Mouse (Mus musculus) cerebellum, postnatal 4 days (tissue): ENCODE data around the gene OR5BS1P.
"Not testable (repeated sequence)": the region's sequence is repeated elsewhere in the genome, so short reads cannot be mapped to it uniquely, and the experiment has no call there.

Experiments used
- DNase-seq, 2 experiments: peaks; one replicate each; pipeline ENCODE4 v3.0.0; 2022; ENCODE audit warnings: low spot score in 2 of 2, mixed read lengths in 1 of 2

Gene OR5BS1P

DNA sequence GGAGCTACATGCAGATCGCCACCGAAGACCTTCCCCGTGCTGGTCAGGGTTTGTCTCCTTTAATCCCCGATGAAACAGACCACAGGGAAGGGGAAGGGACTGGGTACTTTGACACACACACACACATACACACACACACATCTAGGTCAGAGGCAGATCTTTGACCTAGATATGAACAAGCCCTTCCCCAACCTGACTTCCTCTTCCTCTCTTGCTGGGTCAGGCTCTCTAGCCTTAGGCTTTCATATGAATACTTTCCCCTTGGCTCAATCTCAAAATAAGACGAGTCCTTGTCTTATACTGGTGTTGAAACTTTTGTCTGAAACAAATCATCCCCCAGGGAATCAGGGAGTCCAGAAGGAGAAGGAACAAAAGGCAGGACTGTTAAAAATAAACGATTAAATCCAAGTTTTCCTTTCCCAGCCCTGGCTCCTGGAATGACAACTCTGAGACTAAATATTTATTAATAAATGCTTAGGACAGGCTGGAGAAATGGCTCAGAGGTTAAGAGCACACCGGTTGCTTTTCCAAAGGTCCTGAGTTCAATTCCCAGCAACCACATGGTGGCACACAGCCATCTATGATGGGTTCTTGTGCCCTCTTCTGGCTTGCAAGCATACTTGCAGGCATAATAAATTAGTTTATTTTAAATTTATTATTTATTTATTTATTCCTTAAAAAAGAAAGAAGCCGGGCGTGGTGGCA, 36.7 kb downstream of the OR5BS1P start:
- no peak for DNase-seq

DNA sequence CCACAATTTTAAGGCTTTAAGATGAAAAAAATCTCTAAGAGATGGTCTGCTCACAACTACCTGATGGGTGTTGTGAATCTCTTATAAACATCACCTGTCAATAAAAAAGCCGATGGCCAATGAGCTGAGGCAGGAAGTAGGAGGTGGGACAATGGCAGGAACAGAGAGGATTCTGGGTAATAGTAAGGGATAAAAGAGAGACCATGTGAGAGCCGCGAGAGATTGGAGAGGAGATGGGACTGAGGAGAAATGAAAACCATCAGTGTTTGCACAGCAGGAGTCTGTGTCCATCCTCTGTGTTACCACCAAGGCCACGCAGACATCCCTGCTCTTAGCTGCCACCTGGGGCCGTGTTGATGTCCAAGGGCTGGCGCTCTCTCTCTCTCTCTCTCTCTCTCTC, 37.6 kb downstream of the OR5BS1P start:
- DNase-seq = no peak

DNA sequence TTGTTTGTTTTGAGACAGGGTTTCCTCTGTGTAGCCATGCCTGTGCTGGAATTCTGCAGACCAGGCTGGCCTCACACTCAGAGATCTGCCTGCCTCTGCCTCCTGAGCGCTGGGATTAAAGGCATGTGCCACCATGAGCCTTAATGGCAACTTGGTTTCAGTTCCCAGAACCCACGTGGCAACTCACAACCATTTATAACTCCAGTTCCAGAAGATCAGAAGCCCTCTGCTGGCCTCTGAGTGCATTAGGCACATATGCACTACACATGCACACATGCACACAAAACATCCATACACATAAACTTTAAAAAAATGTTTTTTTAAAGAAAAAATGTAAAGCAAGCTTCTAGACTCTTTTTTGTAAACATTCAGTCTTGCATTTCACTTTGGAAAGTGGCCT, 39.7 kb downstream of the OR5BS1P start:
- no peak for DNase-seq

DNA sequence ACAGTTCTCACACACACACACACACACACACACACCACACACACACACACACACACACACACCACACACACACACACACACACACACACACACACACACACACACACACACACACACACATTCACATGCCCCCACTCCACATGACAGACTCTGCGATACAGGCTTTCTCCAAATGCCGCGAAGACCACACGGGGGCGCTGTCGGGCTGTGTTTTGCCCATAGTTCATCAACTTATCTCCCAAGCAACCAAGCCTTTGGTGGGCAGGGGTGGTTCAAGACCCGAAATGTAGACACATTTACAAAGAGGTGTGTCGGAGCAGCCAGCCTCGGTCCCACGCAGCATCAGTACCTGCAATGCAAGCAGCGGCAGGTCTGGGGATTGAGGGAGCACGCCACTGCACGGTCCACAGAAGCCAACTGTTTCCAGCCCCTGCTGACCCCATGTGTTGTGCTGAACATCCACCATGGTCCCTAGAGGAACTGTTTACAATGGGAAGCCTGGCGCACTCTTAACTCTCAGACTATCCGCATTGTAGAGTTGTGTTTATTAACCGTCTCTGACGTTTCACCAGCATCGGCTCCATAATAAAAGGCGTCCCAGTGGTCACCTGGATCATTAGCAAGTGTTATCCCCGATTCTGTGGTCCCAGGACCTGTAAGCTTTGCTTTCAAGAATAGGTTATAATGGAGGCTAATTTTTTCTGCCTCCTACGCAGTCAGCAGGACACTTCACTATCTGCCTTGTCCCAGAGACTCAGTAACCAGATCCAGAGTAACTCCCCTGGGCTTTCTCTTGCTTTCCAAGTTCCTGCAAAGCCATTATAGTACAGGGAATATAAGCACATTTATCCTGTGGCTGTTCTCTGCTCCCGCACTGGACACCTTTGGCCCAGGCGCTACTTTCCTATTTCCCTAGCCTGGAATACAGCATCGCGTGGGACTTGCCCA, 41.0 kb downstream of the OR5BS1P start:
- DNase-seq = peak; percentile 66 to 76

DNA sequence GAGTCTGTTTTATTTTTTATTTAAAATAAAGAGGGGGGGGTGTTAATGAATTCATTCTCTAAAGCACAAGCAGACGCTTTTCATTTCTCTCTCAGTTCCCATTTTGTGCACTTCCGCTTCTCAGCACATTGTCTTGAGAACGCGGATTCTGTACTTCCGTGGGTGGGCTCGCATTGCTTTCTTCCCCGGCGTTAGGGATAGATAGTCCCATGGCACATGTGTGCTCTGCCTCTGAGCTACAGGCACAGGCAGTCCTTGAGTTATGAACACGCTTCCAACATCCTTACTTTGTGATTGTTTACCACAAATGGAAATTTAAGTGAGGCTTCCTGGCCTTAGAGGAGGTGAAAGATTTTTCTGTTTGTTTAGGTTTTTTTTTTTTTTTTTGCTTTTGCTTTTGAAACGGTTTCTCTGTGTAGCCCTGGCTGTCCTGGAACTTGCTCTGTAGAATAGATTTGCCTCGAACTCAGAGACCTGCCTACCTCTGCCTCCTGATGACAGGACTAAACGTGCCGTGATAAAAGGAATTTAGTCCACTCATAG, 41.8 kb downstream of the OR5BS1P start:
- no peak for DNase-seq

DNA sequence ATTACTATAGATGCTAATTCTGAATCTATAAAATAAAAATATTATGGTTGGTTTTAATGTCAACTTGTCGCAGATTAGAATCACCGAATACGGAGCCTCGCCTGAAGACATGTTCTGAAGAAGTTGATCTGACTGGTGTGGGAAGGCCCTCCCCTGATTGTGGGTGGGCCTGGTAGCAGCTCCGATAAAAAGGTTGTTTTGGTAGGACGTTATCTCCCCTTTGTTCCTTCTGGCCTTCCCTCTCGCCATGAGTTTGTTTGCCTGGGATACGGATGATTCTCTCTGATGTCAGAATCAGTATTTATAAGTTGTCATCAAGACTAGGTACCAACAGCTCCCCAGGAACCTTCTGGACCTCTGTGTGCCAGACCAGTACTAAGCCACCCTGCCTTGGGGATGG, 42.5 kb downstream of the OR5BS1P start:
- no peak for DNase-seq

DNA sequence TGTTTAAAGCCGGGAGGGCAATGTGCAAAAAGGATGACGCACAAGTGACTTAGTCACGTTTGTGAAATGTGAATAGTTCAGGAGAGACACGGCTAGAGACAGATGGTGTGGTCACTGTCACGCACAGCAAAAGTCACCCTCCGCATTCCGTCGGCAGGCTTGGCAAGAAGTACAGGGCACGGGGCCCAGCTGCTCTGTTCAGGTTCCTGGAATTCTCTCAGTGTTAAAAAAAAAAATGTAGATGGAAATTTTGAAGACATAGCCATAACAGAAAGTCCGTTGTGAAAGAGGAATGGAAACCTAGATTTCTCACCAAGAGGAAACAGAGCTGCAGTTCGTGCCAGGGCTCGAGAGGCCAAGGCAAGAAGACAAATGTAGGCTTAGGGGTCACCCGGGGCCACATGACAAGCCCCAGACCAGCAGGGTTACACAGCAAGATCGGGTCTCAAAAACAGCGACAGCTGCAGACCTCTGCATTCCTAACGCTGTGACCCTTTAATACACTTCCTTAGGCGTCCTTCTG, 43.2 kb downstream of the OR5BS1P start:
- DNase-seq = no peak

DNA sequence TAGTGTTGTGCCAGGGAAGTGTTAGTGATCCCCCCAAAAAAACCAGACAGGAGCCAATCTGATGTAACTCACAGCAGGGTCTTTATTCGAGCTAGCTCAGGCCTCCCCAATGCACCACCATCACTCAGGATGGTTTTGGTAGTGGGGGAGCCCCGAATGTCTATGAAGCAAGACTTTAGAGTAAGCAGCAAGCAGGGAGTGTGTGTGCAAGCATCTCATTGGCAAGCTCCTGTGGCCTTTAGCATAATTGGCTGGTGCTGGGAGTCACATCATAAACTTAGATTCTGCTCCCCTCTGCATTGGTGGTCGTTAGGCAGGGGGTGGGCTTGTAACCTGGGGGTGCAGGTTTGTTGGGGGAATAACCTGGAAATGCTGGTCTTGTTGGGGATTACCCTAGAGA, 44.0 kb downstream of the OR5BS1P start:
- not testable (repeated sequence) for DNase-seq

DNA sequence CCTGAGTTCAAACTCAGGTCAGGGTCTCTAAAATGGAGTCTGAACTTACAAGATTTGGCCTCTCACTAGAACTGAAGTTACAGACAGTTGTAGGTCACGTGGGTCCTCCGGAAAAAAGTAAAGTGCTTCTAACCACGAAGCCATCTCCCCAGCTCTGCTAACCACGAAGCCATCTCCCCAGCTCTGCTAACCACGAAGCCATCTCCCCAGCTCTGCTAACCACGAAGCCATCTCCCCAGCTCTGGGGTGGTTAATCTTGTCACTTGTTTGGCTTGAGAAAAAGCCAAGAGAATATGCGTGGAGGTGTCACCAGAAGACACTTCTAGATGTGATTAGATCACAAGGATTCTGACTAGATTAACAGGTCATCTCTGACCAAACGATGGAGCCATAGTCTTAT, 44.5 kb downstream of the OR5BS1P start:
- DNase-seq = no peak

DNA sequence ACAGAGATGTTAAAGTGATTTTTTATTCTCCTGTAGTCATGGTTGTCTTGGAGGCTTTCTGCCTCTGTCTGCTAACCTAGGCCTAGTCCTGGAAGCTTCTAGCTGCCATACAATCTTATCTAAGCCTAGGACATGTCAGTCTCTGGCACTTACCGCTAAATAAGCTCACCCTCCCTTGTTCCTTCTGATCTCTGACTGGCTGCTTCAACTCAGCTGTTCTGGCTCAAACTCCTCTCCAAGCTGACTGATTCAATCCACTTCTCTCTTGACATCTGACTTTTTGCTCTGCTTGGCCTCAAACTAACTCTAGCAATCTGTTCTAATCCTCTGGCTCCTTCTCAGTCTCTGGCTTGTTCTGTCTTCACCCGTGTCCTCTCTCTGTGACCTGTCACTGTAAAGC, 45.1 kb downstream of the OR5BS1P start:
- DNase-seq = not testable (repeated sequence)

DNA sequence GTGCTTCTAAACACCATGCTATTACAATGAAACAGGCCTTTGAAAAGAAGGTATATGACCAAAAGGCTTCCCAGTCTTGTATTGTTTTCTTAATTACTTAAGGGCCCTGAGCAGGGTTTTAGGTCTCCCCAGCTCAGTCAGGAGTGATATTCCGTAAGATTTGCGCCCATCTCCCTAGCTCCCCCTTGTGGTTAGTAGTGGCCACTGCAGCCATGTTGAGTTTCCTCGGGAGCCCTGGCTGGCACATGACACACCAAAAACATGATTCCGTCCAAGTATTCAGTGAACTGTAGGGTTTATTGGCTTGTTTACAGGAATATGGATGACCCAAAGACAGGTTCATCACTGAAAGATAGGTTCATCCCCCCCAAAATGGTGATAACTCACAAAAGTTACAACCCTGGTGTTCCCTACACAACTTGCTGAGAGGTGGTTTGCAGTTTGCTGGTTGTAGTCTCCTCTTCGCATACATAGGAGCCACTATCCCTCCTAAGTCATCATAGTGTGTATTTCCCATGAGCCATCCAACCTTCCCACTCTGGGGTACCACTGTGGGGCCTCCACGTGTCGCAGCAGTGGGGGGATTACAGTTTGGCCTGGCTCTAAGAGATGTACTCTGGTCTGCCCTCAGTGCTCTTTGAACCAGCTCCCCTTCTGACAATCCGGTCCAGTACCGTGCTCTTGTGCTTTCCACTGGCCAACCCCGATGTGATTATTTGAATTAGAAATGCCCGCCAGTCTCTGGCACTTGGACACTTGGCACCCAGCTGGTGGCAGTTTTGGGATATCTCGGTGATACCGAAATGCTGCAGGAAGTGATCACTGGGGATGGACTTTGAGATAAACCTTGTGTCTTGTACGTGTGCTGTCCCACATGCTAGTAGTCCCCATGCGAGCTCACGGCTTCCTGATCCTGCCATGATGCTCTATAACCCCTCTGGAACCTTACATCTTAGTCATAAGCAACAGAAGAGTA, 48.0 kb downstream of the OR5BS1P start:
- DNase-seq = peak in 1 of 2 experiments; percentile 64

DNA sequence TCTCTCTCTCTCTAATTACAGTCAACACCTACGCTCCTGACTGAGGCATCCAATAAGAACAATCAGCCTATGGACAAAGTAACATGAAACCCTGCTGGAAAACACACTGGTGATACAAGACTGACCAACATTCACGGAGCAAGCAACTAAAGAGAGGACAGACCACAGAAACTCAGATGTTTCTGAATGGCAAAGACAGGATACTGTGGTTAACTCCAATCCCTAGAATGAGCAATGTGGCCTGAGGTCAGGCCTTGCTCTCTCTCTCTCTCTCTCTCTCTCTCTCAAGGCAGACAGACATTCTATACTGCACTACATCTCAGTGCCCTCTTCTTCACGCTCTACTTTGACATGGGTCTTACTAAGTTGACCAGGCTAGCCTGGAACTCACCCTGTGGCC, 51.5 kb downstream of the OR5BS1P start:
- no peak for DNase-seq

DNA sequence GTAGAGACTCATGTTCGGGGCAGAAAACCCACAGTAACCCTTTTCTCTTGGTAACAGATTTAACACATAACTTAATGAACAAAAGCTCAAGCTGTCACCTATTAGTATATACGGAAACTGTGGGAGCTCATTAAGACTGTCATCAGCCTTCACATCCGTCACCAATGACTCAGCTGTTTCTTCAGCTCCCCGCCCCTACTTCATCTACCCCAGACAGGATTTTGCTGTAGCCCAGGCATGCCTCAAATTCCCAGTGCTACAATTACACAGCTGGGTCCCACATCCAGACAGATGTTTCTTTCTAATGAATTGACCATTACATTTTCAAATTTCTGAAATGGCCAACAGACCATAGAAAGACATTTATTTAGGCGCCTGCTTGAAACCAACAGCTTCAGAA, 56.4 kb downstream of the OR5BS1P start:
- no peak for DNase-seq

DNA sequence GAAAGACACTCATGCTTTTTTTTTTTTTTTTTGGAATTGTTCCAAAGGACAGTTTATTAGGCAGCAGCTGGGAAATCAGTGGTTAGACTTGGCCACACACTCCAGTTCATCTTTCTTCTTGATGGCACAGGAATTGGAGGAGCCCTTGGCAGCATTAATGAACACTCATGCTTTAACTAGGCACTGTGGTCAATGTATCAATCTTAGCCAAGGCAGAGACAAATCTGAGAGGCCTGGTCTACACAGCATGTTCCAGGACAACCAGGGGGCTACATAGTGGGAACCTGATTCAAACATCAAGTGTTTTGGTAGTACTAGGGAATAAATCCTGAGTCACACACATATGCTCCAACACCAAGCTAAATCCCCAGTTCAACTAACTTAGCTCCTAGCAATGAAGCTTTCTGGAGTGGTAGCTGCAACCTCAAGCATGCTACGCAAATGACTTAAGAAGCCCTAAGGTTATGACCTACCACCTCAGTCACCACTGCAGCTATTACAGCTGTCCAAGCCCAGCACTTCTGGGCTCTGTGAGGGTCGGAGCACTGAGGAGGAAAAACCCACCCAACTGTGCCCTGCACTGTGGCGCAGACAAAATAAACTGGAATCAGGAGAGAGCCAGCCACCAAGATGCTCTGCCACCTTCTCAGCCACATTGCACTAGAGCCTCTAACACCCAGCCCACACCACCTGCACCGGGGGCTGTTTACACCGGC, 57.5 kb downstream of the OR5BS1P start:
- no peak for DNase-seq

DNA sequence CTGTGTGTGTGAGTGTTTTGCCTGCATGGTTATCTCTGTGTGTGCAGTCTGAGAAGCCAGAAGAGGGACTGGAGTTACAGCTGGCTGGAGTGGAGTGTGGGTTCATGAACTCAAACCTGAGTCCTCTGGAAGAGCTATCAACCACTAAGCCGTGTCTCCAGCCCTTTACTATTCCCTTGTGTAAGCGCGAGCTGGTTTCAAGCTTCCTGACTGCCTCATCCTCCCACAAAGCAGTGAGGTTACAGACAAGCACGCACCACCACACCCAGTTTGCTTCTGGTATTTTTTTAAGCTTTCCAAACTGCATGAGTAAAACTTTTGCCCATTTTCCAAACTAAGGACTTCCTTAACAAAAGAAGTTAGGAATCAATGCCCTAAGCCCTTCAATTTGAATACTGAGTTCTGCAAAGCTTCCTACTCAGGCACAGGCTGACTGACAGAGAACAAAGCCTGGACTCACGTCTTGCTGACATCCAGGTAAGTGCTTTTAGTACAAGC, 58.4 kb downstream of the OR5BS1P start:
- no peak for DNase-seq
